Mouse (Mus musculus) fat pad, adult 2 months (tissue): Measurements from ENCODE around the gene Dcdc2a.

Experiments
- DNase-seq: peaks from one replicate; pipeline ENCODE4 v3.0.0-alpha.2; 2011; ENCODE audit warnings: low read depth, low spot score; ENCODE audit errors: extremely low read depth

Dcdc2a gene

GRCm38 (mm10) chr13:25055873-25056667 lies at the start of gene Dcdc2a:
TSS of gene Dcdc2a (plus strand) at chr13:25056004.
- no peak for DNase-seq

- DNase-seq, result no peak
Observed at GRCm38 (mm10) chr13:25007115-25007514, 48.7 kb upstream of the Dcdc2a start.

- no peak for DNase-seq
Observed at GRCm38 (mm10) chr13:25018316-25018715, 37.5 kb upstream of the Dcdc2a start.

GRCm38 (mm10) chr13:25019793-25020539 lies 35.8 kb upstream of the Dcdc2a start, which contains the start of gene Mrs2:
TSS of gene Mrs2 (minus strand) at chr13:25020379.
- no peak for DNase-seq

GRCm38 (mm10) chr13:25020540-25020892 lies 35.3 kb upstream of the Dcdc2a start:
- DNase-seq, result no peak

GRCm38 (mm10) chr13:25022386-25022785 lies 33.4 kb upstream of the Dcdc2a start:
- DNase-seq, result no peak

GRCm38 (mm10) chr13:25023129-25023528 lies 32.7 kb upstream of the Dcdc2a start:
- no peak for DNase-seq

GRCm38 (mm10) chr13:25024655-25025054 lies 31.1 kb upstream of the Dcdc2a start:
- DNase-seq, result no peak

GRCm38 (mm10) chr13:25026409-25027113 lies 29.2 kb upstream of the Dcdc2a start:
- DNase-seq, result no peak

- no peak for DNase-seq
Observed at GRCm38 (mm10) chr13:25027114-25027425, 28.7 kb upstream of the Dcdc2a start.

GRCm38 (mm10) chr13:25039488-25039887 lies 16.3 kb upstream of the Dcdc2a start:
- no peak for DNase-seq

GRCm38 (mm10) chr13:25052671-25053070 lies 3.1 kb upstream of the Dcdc2a start:
- DNase-seq, result no peak

GRCm38 (mm10) chr13:25055111-25055554 lies 671 bp upstream of the Dcdc2a start:
- DNase-seq, result no peak

- DNase-seq, result no peak
Observed at GRCm38 (mm10) chr13:25066659-25067058, 10.9 kb downstream of the Dcdc2a start.

- no peak for DNase-seq
Observed at GRCm38 (mm10) chr13:25067183-25067582, 11.4 kb downstream of the Dcdc2a start.

GRCm38 (mm10) chr13:25069765-25070164 lies 14.0 kb downstream of the Dcdc2a start:
- DNase-seq, result no peak

GRCm38 (mm10) chr13:25070791-25071190 lies 15.0 kb downstream of the Dcdc2a start:
- no peak for DNase-seq

GRCm38 (mm10) chr13:25077262-25077661 lies 21.5 kb downstream of the Dcdc2a start:
- DNase-seq, result no peak

GRCm38 (mm10) chr13:25083144-25083572 lies 27.4 kb downstream of the Dcdc2a start:
- no peak for DNase-seq

- DNase-seq, result no peak
Observed at GRCm38 (mm10) chr13:25085147-25085546, 29.3 kb downstream of the Dcdc2a start.

GRCm38 (mm10) chr13:25091347-25091746 lies 35.5 kb downstream of the Dcdc2a start:
- no peak for DNase-seq

- no peak for DNase-seq
Observed at GRCm38 (mm10) chr13:25093776-25094175, 38.0 kb downstream of the Dcdc2a start.
